Mouse (Mus musculus): ENCODE results near the gene Gm5150.
"Not testable (repeated sequence)": the region's sequence is repeated elsewhere in the genome, so short reads cannot be mapped to it uniquely, and the experiment has no call there.

The Gm5150 gene

DNA sequence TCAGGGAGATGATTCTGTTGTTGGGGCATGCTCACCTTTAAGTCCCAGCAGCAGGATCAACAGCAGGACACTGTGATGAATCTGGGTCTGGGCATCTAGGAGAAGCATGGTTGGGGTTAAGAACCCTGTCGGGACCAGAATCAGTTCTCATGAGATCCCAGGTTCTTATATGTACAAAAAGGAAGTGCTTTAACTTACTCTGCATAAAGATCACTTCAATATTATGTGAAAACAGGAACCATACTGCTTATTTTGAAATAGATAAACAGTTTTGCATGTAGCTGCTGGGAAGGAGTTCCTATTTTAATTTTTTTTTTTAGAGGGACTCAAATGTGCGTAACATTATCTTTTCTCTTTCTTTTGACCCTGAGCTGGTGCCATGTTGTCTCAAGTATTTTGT, at the start of gene Gm5150:
TSS of gene Gm5150 (minus strand) at position 223 of the 400 bp plus-strand sequence.
- DNase-seq (ENCODE audit: low spot score), result no peak

DNA sequence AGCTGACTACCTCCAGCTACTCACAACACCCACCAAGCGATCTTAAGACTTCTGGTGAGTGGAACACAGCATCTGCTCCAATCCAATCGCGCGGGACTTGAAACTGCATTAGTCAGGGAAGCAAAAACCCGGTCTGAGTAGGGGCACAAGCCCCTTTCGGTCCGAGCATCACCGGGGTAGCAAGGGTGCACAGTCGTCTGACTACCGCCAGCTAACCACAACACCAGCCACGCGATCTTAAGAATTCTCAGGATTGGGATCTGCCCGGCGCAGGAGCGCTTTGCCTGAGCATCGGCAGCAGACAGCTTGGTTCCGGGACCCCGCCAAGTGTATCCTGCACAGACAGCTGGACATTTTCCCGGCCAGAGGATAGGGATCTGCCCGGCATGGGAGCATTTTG, 45.5 kb upstream of the Gm5150 start:
- not testable (repeated sequence) for DNase-seq (ENCODE audit: low spot score)

DNA sequence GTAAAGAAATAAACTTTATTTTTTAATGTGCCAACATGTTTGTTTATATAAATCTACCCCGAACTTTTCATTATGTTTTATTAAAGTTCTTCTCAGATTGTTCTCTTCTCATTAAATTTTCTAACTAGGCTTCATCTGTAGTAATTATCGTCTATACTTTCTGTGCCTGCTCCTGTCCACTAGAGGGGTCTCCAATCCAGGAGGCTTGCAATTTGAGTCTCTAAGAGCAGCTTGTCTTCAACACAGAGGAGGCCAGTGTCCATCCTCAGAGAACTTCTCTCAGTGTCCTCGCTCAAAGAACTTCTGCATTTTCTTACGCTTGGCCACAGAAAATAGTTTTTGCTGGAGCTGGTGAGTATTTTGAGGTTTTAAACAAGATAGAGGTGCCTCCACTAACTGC, 41.1 kb upstream of the Gm5150 start:
- DNase-seq (ENCODE audit: low spot score), result no peak

DNA sequence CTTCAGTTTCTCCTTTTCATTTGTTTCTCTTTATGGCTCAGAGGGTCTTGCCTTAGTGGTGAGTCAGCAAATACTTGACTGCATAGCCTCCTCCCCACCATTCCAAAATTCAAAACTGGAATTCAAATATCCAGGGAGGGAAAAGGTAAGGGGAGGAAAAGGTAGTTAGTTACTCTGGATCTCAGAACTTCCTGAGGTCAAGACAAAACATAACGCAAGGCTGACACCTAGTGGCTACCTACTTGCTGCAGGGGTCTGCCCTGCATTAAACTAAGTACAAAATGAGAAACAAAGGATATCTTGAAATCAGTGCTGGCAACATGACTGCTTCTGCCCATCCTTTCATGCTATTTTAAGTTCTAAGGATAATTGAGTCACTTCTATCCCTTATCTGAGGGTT, 37.1 kb upstream of the Gm5150 start:
- DNase-seq (ENCODE audit: low spot score), result peak; percentile 2

DNA sequence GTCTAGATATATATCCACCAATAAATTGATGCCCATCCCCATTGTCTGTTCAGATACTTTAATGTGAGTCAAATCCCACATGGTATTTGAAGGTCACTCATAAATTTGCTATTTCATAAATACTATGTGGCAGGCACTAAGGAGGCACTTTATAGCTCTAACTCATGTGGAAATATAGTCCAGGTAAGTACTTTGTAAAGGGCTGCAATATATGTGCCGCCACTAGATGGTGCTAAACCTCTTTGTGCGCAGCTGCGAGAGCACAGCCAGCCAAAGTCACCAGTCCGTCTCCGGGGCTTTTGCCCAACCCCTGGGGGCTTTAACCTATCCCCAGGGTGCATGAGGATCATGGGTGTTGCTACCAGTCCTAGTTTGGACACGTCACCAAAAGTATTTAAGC, 18.8 kb upstream of the Gm5150 start:
- peak; percentile 39 for DNase-seq (ENCODE audit: low spot score)

DNA sequence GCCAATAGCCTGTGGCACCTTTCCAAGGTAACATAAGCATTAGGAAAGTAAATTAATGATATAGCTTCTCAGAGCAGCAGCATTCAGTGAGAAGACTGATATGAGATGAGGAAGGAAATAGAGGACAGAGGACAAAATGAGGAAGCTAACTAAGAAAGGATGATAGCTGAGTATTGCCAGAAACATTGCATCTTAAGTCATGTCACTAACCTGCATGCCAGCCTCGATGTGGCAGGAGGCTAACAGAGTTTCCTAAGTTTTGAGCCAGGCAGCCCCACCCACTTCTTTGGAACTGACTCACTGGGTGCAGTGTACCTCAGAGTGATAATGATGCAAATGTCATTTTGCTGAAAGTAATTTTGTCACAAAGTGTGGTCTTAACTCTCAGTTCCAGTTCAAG, 16.0 kb upstream of the Gm5150 start:
- DNase-seq (ENCODE audit: low spot score), result no peak

DNA sequence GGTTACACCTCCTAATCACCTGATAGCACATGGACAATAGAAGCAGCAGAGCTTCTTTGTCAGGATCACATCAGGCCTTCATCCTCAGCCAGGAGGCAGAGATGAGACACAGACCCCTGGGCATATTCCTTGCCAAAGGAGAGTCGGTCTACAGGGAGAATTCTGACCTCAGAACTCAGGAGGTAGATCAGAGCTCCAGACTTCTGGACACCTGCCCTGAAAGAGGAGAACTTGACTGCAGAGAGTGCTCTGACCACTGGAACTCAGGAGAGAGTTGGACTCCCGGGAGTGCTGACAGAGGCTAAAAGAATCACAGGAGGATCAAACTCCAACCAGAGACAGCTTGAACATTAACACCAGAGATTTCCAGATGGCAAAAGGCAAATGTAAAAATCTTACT, 8.2 kb upstream of the Gm5150 start:
- DNase-seq (ENCODE audit: low spot score), result not testable (repeated sequence)

DNA sequence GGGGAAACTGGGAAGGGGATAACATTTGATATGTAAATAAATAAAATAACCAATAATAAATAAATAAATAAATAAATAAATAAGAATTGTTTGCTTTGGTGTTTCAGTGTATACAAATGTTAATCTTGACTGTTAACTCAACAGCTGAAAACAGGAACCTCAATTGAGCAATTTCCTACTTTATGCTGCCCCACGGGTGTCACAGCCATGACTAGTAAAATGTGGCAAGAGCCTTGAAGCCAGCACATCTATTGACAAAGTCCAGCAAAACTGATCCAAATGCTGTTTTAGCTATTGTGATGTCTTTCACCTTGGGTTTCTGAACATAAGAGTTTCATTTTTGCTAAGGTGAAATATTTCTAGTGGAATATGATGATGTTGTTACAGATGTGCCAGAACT, 1.6 kb upstream of the Gm5150 start:
- DNase-seq (ENCODE audit: low spot score), result no peak

DNA sequence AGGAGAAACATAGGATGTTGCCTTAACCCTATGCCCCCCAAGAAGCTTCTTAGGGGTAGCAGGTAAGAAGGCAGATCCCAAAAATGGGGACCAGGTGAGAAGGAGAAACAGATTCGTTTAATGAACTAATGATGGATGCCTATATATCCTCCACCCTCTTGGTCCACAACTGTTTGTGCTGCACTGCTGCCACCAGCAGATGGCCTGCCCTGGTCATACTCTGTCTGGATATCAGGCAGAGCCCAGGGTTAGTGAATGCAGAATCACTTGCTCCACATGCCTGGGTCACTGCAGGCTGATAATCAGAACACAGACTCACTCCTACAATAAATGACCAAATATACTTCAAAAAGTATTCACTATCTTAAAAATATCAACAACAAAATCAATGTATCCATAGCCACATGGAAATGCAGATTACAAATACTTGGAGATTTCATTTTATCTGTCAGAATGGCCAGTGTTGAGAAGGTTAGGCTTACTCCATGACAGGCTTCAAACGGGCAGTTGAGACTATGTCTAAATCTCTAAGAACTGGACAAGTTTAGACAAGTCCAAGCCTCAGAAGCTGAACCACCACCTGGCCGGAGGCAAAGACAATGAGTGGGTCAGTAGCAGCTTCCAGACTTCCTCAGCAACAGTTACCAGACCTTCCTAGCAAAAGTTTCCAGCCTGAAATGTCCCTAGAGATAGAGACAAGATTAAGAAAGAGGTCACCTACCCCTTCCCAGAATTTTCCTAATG, 2.2 kb downstream of the Gm5150 start:
- DNase-seq (ENCODE audit: low spot score), result no peak

DNA sequence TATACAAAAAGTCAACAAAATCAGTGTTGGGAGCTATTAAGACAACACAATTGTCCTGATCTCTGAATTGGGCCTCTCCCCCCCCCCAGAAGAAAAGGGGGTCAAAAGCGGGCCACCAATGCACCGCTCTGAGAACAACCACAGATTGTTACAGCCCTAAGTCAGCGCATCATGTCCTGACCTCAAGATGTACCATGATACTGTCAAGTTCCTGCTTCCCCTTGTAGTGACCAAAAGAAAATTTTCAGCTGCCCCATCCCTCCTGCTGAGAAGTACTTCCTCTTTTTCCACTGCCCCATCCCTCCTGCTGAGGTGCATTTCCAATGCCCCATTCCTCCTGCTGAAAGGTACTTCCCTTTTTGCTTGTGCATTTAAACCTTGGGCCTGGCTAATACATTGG, 6.8 kb downstream of the Gm5150 start:
- not testable (repeated sequence) for DNase-seq (ENCODE audit: low spot score)

DNA sequence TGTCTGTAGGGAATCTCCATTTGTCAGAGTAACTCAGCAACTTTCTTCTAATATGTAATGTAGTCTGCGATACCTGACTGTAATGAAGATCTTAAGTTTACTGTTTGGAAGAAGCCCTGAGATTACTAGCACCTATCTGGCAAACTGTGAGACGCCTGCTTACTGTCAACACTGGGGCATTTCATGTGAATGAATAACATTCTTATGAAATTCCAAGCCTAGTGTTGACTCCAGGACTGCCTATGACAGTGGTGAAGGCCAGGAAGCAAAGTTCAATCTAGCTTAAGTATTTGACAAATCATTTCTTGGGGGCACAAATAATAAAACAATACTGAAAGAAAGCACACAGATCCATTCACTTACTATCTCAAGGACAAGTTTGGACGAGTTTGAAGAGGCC, 24.0 kb downstream of the Gm5150 start:
- DNase-seq (ENCODE audit: low spot score), result no peak

DNA sequence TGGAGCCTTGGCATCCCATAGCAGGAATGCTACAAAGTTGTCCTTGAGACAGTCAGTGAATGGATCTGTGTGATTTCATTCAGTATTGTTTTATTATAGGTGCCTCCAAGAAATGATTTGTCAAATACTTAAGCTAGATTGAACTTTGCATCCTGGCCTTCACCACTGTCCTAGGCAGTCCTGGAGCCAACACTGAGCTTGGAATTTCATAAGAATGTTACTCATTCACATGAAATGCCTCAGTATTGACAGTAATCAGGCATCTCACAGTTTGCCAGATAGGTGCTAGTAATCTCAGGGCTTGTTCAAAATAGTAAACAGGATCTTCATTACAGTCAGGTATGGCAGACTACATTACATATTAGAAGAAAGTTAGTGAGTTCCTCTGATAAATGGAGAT, 49.3 kb downstream of the Gm5150 start:
- DNase-seq (ENCODE audit: low spot score), result no peak
